Mouse (Mus musculus): ENCODE data around the gene Rnf166. TPM values are rescaled to one million over a fixed set of nuclear protein-coding genes. Genes with fewer than 3 reads are reported as not detected.

The Rnf166 gene
- 65.4 TPM for total RNA-seq (2023)

DNA sequence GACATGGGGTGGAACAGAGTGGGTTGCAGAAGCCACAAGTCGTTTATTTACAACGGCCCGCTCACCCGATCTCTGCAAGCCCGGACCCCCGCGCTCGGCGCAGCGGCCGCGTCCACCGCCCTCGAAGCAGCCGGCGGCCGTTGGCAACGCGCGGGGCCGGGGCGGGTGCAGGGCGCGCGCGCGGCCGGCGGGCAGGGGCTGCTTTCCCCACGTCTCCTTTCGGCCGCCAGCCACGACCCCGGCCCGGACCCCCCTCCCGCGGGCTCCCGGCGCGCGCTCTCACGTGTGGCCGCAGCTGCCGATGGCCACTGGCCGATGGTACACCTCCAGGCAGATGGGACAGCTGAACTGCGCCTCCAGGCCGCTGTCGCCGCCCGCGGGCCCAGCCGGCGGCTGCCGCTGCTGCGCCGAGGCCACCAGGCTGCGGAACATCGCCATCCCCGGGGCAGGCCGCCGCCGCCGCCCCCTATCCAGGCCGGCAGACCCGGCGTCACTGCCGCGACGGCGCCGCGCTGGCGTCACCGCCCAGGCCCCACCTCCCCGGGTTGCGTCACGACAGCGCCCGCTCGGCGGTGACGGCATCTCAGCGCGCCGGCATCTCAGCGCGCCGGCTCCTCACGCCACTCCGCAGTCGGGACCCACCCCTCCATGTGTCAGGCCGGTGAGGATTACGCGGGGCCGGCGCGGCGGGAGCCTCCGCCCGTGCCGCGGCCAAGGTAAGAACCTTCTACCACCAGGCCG, at the start of gene Rnf166, which contains the start of gene Ctu2:
Gene Rnf166 (minus strand): TSS at position 485 of the 741 bp plus-strand sequence.
Gene Ctu2 (plus strand): TSS at position 564 of the 741 bp plus-strand sequence.

DNA sequence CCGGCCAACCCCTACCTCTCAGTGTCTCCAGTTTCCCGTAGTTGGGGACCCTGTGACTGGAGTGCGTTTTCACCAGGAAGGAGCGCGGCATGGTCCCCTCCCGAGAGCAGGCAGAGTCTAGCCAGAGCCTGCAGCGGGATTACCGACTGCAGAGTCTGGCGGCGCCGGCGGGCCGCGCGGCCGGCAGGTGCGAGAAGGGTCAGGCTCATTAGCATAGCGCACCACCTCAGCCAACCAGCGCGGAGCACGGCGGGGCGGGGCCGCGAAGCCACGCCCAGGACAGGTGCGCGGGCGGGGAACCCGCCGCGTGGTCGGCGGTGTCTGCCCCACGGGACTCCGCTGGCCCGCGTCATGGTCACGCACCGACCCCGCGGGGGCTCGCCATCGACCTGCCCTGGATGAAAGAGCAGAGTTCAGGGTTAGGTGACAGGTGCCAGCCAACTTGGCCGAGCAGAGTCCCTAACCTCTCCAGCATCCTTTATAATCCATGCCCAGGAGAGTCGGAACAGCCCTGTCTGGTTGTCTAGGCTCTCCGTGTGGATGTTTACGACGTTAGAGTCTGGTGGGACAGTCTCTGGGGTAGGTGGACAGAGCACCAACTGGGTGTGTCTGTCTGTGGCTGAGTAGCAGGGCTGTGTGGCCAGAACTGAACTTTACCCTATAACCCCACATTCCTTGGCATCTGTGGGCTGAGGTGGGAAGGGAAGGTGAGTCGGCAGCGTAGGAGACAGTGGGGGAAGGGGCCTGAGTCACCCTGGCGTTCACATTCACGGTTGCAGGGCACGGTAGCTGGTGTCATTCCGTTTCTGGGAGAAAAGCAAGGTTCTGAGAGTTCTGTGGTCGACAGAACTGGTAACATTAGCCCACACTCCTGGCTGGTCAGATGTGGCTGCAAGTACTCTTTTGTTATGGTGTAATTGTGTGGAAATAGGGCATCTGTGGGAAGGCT, 15.1 kb downstream of the Rnf166 start, which contains the start of gene Snai3:
Gene Snai3 (minus strand): TSS at position 210 of the 949 bp plus-strand sequence.

DNA sequence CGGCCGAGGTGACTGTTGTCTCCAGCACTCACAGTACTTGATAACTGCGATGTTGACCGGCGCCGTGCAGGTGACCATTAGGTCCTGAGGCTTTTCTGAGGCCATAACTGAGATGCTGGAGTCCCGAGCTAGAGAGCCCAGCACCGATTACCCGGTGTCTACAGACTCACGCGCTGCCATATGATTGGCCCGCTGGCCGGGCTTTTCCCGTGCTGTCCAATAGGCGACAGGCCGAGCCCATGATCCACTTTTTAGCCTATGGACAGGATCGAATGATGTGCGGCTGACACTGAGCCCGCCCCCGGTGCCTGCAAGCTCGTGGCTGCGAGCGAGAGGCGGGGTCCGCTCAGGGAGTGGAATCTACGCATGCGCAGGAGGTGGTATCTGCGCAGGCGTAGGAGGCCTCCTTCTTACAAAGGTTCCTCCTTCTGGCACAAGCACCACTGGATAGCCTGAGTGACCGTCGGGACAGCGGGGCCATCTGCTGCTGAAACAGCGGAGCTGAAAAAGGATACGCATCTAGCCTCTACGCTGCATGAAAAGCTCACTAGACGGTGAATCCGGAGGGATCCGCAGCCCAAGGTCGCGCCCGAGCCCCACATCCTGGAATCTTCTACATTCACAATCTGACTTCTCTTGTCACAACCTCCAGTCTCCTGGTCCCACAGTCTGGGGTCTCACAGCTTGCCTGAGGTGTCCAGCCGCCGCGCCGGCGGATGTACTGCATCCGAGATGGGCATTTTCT, 32.4 kb downstream of the Rnf166 start, which contains the start of gene Mvd:
Gene Mvd (minus strand): TSS at position 161 of the 745 bp plus-strand sequence.

DNA sequence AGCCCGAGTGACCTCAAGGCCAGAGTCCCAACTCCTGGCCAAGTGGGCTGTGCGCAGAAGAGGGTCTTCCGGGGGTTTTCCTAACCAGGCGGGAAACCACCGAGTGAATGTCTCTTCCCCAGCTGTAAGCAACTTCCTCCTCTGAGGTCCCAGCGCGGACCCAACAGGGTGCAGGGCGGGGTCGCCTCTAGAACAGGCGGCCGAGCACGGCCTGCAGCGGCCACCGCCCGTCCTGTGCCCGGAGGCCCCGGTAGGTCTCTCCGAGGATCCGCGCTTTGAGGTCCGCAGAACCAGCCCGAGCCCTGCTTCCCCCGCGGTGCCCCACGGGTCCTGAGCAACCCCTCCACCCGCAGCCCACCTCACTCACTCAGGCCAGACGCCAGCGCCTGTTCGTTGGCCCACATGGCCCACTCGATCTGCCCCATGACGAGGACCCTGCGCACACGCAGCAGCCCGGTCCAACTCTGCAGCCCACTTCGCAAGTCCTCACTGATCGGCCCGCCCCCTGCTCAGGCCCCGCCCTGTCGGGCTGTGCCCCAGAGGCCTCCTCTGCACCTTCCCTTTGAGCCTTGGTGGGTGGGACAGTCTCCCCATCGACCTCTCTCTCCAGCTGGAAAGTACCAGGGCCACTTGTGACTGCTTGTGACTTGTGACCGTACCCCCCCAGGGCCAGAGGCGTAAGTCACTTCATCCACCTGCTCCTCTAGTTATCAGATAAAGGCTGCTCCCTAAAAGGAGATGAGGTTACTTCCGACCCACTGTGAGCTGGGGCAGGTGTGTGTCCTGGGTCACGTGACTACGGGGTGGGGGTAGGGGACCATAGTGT, 43.2 kb downstream of the Rnf166 start, which contains the start of gene Cyba:
Gene Cyba (minus strand): TSS at position 488 of the 826 bp plus-strand sequence.

DNA sequence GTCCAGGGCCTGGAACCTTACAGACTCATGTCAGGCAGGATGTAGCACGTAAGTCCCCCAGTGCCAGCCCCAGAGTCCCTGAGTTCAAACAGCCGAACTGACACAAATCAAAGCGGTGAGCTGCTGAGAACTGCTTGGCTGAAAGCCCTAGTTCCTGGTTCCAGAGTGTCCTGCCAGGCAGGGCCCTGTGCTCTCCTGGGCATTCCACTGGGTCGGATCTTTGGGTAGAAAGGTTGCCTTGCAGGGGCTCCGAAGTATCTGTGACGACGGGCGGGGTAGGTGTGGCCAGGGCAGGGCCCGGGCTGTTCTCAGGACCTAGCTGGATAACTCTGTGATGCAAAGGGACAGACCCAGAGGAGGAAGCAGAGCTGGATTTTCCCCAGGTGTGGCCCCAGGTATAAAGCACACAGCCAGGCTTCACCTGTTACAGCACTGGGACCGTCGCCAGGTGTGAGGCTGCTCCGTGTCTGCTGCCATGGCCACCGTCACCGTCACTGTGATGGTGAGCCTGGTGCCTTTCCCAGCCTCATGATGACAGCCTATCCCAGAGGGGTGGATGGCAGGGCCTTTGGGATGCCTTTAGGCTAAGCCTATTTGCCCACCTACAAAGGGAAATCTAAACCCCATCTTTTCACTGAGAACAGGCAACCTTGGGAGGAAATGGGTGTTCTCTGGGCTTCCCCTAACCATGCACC, 54.3 kb downstream of the Rnf166 start, which contains the start of gene Il17c:
Gene Il17c (plus strand): TSS at position 645 of the 695 bp plus-strand sequence.

Other genes starting within 250 kb of the Rnf166 start
- 57.8 TPM for gene Zfpm1, start 193.9 kb downstream of the Rnf166 start, total RNA-seq (2023)
- gene Trhr2, start 115.3 kb downstream of the Rnf166 start, total RNA-seq (2023) = not detected
- gene Zc3h18, start 99.5 kb downstream of the Rnf166 start, total RNA-seq (2023) = 112 TPM
- gene Il17c, start 54.0 kb downstream of the Rnf166 start, total RNA-seq (2023) = not detected
- 138 TPM for gene Cyba, start 43.1 kb downstream of the Rnf166 start, total RNA-seq (2023)
- gene Mvd, start 32.6 kb downstream of the Rnf166 start, total RNA-seq (2023) = 10.3 TPM
- gene Snai3, start 15.3 kb downstream of the Rnf166 start, total RNA-seq (2023) = 1.4 TPM
- gene Ctu2, start 79 bp upstream of the Rnf166 start, total RNA-seq (2023) = 51.1 TPM
- 45.7 TPM for gene Piezo1, start 75.3 kb upstream of the Rnf166 start, total RNA-seq (2023)
- gene Cdt1, start 92.0 kb upstream of the Rnf166 start, total RNA-seq (2023) = 58.9 TPM
- 93.4 TPM for gene Aprt, start 100.8 kb upstream of the Rnf166 start, total RNA-seq (2023)
- 9.1 TPM for gene Galns, start 135.4 kb upstream of the Rnf166 start, total RNA-seq (2023)
- 36.3 TPM for gene Trappc2l, start 135.6 kb upstream of the Rnf166 start, total RNA-seq (2023)
- not detected for gene Pabpn1l, start 146.7 kb upstream of the Rnf166 start, total RNA-seq (2023)
- 2.8 TPM for gene Cbfa2t3, start 223.0 kb upstream of the Rnf166 start, total RNA-seq (2023)

All from CD4-positive naive resting alpha-beta T cell, adult 57 days (primary cell).